Mouse (Mus musculus): ENCODE data around the gene Slco3a1. TPM values are rescaled to one million over a fixed set of nuclear protein-coding genes. Genes with fewer than 3 reads are reported as not detected.

Gene Slco3a1
- total and polyA plus RNA-seq, 3 experiments = 0.11 TPM; not detected in 2

DNA sequence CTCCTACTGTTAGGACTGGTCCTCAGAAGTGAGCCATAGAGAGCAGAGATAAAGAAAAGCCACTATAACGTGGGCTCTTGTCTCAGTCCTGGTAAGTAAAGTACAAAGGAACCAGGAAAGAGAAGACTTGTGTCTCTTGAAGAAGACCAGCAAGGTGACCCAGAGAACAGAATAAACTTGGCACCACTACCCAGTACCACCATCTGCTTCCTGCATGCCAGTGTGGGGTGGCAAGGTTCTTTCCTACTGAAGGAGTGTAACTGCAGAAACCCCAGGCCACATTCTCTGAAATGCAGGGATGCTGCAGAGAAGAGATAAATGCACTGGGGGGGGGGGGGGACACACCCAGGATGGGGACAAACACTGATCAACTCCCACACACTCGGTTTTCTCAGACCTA, 29.0 kb downstream of the Slco3a1 start:
- Histone ChIP-seq H3K36me3 (replicated peaks) (no peaks in the 10 kb centered on the region), H3K27me3 (ENCODE audit: insufficient read depth, low read length) (no peaks in the 10 kb centered on the region), H3K4me3 (ENCODE audit: low read depth, low read length) (no peak overlapping the region), H3K4me1 (ENCODE audit: insufficient read depth, low read depth, low read length) (no peaks in the 10 kb centered on the region), H3K9me3 (replicated peaks) (peaks cover 58% of the 10 kb centered on the region)
- no peak for DNase-seq (ENCODE audit: low spot score)
- TF ChIP-seq POLR2AphosphoS5 (IDR thresholded peaks at IDR 0.05; ENCODE audit: insufficient replicate concordance, low read depth, low read length) = no peak
- TF ChIP-seq CTCF (IDR thresholded peaks at IDR 0.05; ENCODE audit: low read depth, low read length) = no peak
- no peak for TF ChIP-seq GATA2 (IDR thresholded peaks at IDR 0.05; ENCODE audit: borderline replicate concordance, low read depth, low read length)
- no peak for TF ChIP-seq GATA1 (IDR thresholded peaks at IDR 0.05; ENCODE audit: borderline replicate concordance, low read length)
- no peak for TF ChIP-seq TAL1 (conservative IDR thresholded peaks at IDR 0.05; ENCODE audit: low read depth, low read length)
- ATAC-seq (ENCODE audit: extremely low read depth, insufficient number of reproducible peaks, low FRiP score, poor library complexity, severe bottlenecking) = no peak

- no peak for TF ChIP-seq GATA2 (IDR thresholded peaks at IDR 0.05; ENCODE audit: borderline replicate concordance, low read depth, low read length)
- no peak for TF ChIP-seq CTCF (IDR thresholded peaks at IDR 0.05; ENCODE audit: low read depth, low read length)
- TF ChIP-seq POLR2AphosphoS5 (IDR thresholded peaks at IDR 0.05; ENCODE audit: insufficient replicate concordance, low read depth, low read length) = no peak
- no peak for TF ChIP-seq TAL1 (conservative IDR thresholded peaks at IDR 0.05; ENCODE audit: low read depth, low read length)
- no peak for TF ChIP-seq GATA1 (IDR thresholded peaks at IDR 0.05; ENCODE audit: borderline replicate concordance, low read length)
- no peak overlapping the region for H3K4me3 ChIP-seq (ENCODE audit: low read depth, low read length)
- no peak for ATAC-seq (ENCODE audit: extremely low read depth, insufficient number of reproducible peaks, low FRiP score, poor library complexity, severe bottlenecking)
Measured at GRCm38 (mm10) chr7:74524188-74524971, 30.2 kb downstream of the Slco3a1 start.

DNA sequence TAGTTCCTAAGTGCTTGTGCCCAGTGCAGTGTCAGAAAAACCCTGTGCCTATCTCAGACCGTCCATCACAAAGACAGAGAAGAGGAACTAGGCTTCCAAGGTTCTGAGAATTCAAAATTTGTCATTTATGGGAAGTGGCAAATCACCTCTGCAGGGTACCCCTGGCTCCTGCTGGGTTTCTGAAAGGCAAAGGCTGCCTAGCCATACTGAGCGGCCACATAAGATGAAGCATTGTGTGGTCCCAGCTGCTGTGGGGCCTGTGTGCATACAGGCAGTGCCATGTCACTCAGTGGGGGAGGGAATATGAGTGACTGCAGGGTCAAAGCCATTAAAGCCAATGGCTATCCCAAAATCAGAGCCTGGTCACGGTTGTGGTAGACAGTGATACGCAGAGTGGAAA, 31.5 kb downstream of the Slco3a1 start:
- no peak for ATAC-seq (ENCODE audit: extremely low read depth, insufficient number of reproducible peaks, low FRiP score, poor library complexity, severe bottlenecking)

More at GRCm38 (mm10) chr7:74524188-74524971, 30.2 kb downstream of the Slco3a1 start:
- no peak for DNase-seq (ENCODE audit: low spot score)
- Histone ChIP-seq H3K4me1 (ENCODE audit: insufficient read depth, low read depth, low read length) (no peaks in the 10 kb centered on the region), H3K9me3 (replicated peaks) (peaks cover 61% of the 10 kb centered on the region), H3K27me3 (ENCODE audit: insufficient read depth, low read length) (no peaks in the 10 kb centered on the region), H3K36me3 (replicated peaks) (no peaks in the 10 kb centered on the region)

DNA sequence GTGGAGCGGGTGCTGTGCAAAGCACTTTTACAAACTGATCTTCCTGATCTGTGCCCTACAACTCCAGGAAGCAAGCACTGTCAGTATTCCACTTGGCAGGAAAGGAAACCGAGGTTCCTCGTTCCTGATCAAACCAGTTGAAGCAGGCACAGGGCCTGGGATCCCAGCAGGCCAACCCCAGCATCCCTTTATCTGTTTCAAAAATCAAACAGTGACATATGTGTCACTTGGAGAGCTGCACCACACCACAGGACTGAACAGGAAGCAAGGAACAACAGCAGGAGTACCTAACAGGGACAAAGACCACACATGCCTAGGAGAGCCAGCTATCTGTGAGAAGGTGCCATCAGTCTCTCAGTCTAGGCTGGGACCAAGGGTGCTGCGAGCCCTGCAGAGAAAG, 32.3 kb downstream of the Slco3a1 start:
- ATAC-seq (ENCODE audit: extremely low read depth, insufficient number of reproducible peaks, low FRiP score, poor library complexity, severe bottlenecking) (no peak), DNase-seq (ENCODE audit: low spot score) (no peak)
- TF ChIP-seq GATA1 (IDR thresholded peaks at IDR 0.05; ENCODE audit: borderline replicate concordance, low read length) (no peak), POLR2AphosphoS5 (IDR thresholded peaks at IDR 0.05; ENCODE audit: insufficient replicate concordance, low read depth, low read length) (no peak), TAL1 (conservative IDR thresholded peaks at IDR 0.05; ENCODE audit: low read depth, low read length) (no peak), CTCF (IDR thresholded peaks at IDR 0.05; ENCODE audit: low read depth, low read length) (no peak), GATA2 (IDR thresholded peaks at IDR 0.05; ENCODE audit: borderline replicate concordance, low read depth, low read length) (no peak)
- H3K36me3 ChIP-seq (replicated peaks) = no peaks in the 10 kb centered on the region
- H3K27me3 ChIP-seq (ENCODE audit: insufficient read depth, low read length) = no peaks in the 10 kb centered on the region
- H3K9me3 ChIP-seq (replicated peaks) = peaks cover 54% of the 10 kb centered on the region
- H3K4me3 ChIP-seq (ENCODE audit: low read depth, low read length) = no peak overlapping the region
- H3K4me1 ChIP-seq (ENCODE audit: insufficient read depth, low read depth, low read length) = no peaks in the 10 kb centered on the region

More for the DNA sequence above, 31.5 kb downstream of the Slco3a1 start:
- DNase-seq (ENCODE audit: low spot score) = no peak
- Histone ChIP-seq H3K36me3 (replicated peaks) (no peaks in the 10 kb centered on the region), H3K4me3 (ENCODE audit: low read depth, low read length) (no peak overlapping the region), H3K4me1 (ENCODE audit: insufficient read depth, low read depth, low read length) (no peaks in the 10 kb centered on the region), H3K27me3 (ENCODE audit: insufficient read depth, low read length) (no peaks in the 10 kb centered on the region), H3K9me3 (replicated peaks) (peaks cover 58% of the 10 kb centered on the region)
- no peak for TF ChIP-seq TAL1 (conservative IDR thresholded peaks at IDR 0.05; ENCODE audit: low read depth, low read length)
- TF ChIP-seq GATA1 (IDR thresholded peaks at IDR 0.05; ENCODE audit: borderline replicate concordance, low read length) = no peak
- TF ChIP-seq POLR2AphosphoS5 (IDR thresholded peaks at IDR 0.05; ENCODE audit: insufficient replicate concordance, low read depth, low read length) = no peak
- no peak for TF ChIP-seq CTCF (IDR thresholded peaks at IDR 0.05; ENCODE audit: low read depth, low read length)
- TF ChIP-seq GATA2 (IDR thresholded peaks at IDR 0.05; ENCODE audit: borderline replicate concordance, low read depth, low read length) = no peak

- no peak for DNase-seq (ENCODE audit: low spot score)
- no peak for TF ChIP-seq CTCF (IDR thresholded peaks at IDR 0.05; ENCODE audit: low read depth, low read length)
- no peak for TF ChIP-seq POLR2AphosphoS5 (IDR thresholded peaks at IDR 0.05; ENCODE audit: insufficient replicate concordance, low read depth, low read length)
- TF ChIP-seq GATA1 (IDR thresholded peaks at IDR 0.05; ENCODE audit: borderline replicate concordance, low read length) = no peak
- TF ChIP-seq TAL1 (conservative IDR thresholded peaks at IDR 0.05; ENCODE audit: low read depth, low read length) = no peak
- no peak for TF ChIP-seq GATA2 (IDR thresholded peaks at IDR 0.05; ENCODE audit: borderline replicate concordance, low read depth, low read length)
- Histone ChIP-seq H3K36me3 (replicated peaks) (no peaks in the 10 kb centered on the region), H3K9me3 (replicated peaks) (peaks cover 41% of the 10 kb centered on the region), H3K4me3 (ENCODE audit: low read depth, low read length) (no peak overlapping the region), H3K27me3 (ENCODE audit: insufficient read depth, low read length) (no peaks in the 10 kb centered on the region), H3K4me1 (ENCODE audit: insufficient read depth, low read depth, low read length) (no peaks in the 10 kb centered on the region)
- no peak for ATAC-seq (ENCODE audit: extremely low read depth, insufficient number of reproducible peaks, low FRiP score, poor library complexity, severe bottlenecking)
Measured at GRCm38 (mm10) chr7:74519386-74519785, 35.2 kb downstream of the Slco3a1 start.

DNA sequence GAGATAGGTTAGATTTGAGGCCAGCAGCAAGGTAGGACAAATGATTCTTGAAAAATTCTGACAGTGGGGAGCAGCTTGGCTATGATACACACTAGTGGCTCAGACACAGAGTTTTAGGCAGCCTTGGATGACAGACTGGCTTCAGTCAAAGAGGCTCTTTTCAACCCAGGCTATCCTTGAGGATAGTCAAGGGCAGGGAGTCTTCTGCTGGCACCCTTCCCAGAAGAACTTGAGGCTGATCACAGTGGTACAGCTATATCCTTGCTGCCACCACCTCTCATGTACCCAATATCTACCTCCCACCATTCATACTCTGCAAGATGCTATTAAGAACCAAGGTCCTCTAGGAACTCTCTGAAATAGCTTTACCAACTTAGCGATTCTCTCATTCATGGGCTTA, 35.8 kb downstream of the Slco3a1 start:
- ATAC-seq (ENCODE audit: extremely low read depth, insufficient number of reproducible peaks, low FRiP score, poor library complexity, severe bottlenecking) (no peak), DNase-seq (ENCODE audit: low spot score) (no peak)
- no peaks in the 10 kb centered on the region for H3K4me1 ChIP-seq (ENCODE audit: insufficient read depth, low read depth, low read length)
- peaks cover 36% of the 10 kb centered on the region for H3K9me3 ChIP-seq (replicated peaks)
- H3K36me3 ChIP-seq (replicated peaks) = no peaks in the 10 kb centered on the region
- no peak overlapping the region for H3K4me3 ChIP-seq (ENCODE audit: low read depth, low read length)
- no peaks in the 10 kb centered on the region for H3K27me3 ChIP-seq (ENCODE audit: insufficient read depth, low read length)
- no peak for TF ChIP-seq GATA2 (IDR thresholded peaks at IDR 0.05; ENCODE audit: borderline replicate concordance, low read depth, low read length)
- no peak for TF ChIP-seq CTCF (IDR thresholded peaks at IDR 0.05; ENCODE audit: low read depth, low read length)
- no peak for TF ChIP-seq TAL1 (conservative IDR thresholded peaks at IDR 0.05; ENCODE audit: low read depth, low read length)
- no peak for TF ChIP-seq GATA1 (IDR thresholded peaks at IDR 0.05; ENCODE audit: borderline replicate concordance, low read length)
- TF ChIP-seq POLR2AphosphoS5 (IDR thresholded peaks at IDR 0.05; ENCODE audit: insufficient replicate concordance, low read depth, low read length) = no peak
